Mouse (Mus musculus): ENCODE data around the gene Lrp6.

Lrp6 gene

GRCm38 (mm10) chr6:134535169-134535568 lies 31.6 kb downstream of the Lrp6 start:
- no peak for DNase-seq (ENCODE audit: extremely low spot score, low read depth, low spot score)

- DNase-seq (ENCODE audit: extremely low spot score, low read depth, low spot score), result no peak
Observed at GRCm38 (mm10) chr6:134533021-134533420, 33.7 kb downstream of the Lrp6 start.

- DNase-seq (ENCODE audit: extremely low spot score, low read depth, low spot score), result no peak
Observed at GRCm38 (mm10) chr6:134531950-134532349, 34.8 kb downstream of the Lrp6 start.

- DNase-seq (ENCODE audit: extremely low spot score, low read depth, low spot score), result no peak
Observed at GRCm38 (mm10) chr6:134529340-134529739, 37.4 kb downstream of the Lrp6 start.

- DNase-seq (ENCODE audit: extremely low spot score, low read depth, low spot score), result no peak
Observed at GRCm38 (mm10) chr6:134528396-134528795, 38.4 kb downstream of the Lrp6 start.

- no peak for DNase-seq (ENCODE audit: extremely low spot score, low read depth, low spot score)
Observed at GRCm38 (mm10) chr6:134527596-134528128, 39.1 kb downstream of the Lrp6 start.

GRCm38 (mm10) chr6:134526821-134527595 lies 39.8 kb downstream of the Lrp6 start:
- no peak for DNase-seq (ENCODE audit: extremely low spot score, low read depth, low spot score)

- DNase-seq (ENCODE audit: extremely low spot score, low read depth, low spot score), result no peak
Observed at GRCm38 (mm10) chr6:134526275-134526674, 40.5 kb downstream of the Lrp6 start.

GRCm38 (mm10) chr6:134521411-134521810 lies 45.4 kb downstream of the Lrp6 start:
- DNase-seq (ENCODE audit: extremely low spot score, low read depth, low spot score), result no peak

GRCm38 (mm10) chr6:134520821-134521220 lies 45.9 kb downstream of the Lrp6 start:
- DNase-seq (ENCODE audit: extremely low spot score, low read depth, low spot score), result no peak

- no peak for DNase-seq (ENCODE audit: extremely low spot score, low read depth, low spot score)
Observed at GRCm38 (mm10) chr6:134518450-134518849, 48.3 kb downstream of the Lrp6 start.

GRCm38 (mm10) chr6:134517141-134517540 lies 49.6 kb downstream of the Lrp6 start:
- no peak for DNase-seq (ENCODE audit: extremely low spot score, low read depth, low spot score)

GRCm38 (mm10) chr6:134515416-134515815 lies 51.3 kb downstream of the Lrp6 start:
- DNase-seq (ENCODE audit: extremely low spot score, low read depth, low spot score), result no peak

- DNase-seq (ENCODE audit: extremely low spot score, low read depth, low spot score), result no peak
Observed at GRCm38 (mm10) chr6:134513896-134514510, 52.8 kb downstream of the Lrp6 start.

GRCm38 (mm10) chr6:134513011-134513410 lies 53.8 kb downstream of the Lrp6 start:
- DNase-seq (ENCODE audit: extremely low spot score, low read depth, low spot score), result no peak

- DNase-seq (ENCODE audit: extremely low spot score, low read depth, low spot score), result no peak
Observed at GRCm38 (mm10) chr6:134512478-134512877, 54.3 kb downstream of the Lrp6 start.

- peak; percentile 70 for DNase-seq (ENCODE audit: extremely low spot score, low read depth, low spot score)
Observed at GRCm38 (mm10) chr6:134511118-134511517, 55.6 kb downstream of the Lrp6 start.

- DNase-seq (ENCODE audit: extremely low spot score, low read depth, low spot score), result no peak
Observed at GRCm38 (mm10) chr6:134510280-134510679, 56.5 kb downstream of the Lrp6 start.

- peak; percentile 42 for DNase-seq (ENCODE audit: extremely low spot score, low read depth, low spot score)
Observed at GRCm38 (mm10) chr6:134509731-134510226, 57.0 kb downstream of the Lrp6 start.

GRCm38 (mm10) chr6:134504866-134505265 lies 61.9 kb downstream of the Lrp6 start:
- no peak for DNase-seq (ENCODE audit: extremely low spot score, low read depth, low spot score)

- no peak for DNase-seq (ENCODE audit: extremely low spot score, low read depth, low spot score)
Observed at GRCm38 (mm10) chr6:134502335-134502734, 64.4 kb downstream of the Lrp6 start.

Measured in hindlimb bud, embryonic 11.5 days (tissue).